Mouse (Mus musculus) erythroblast, embryonic 14.5 days (primary cell): Measurements from ENCODE around the gene Map3k12.

ENCODE experiments used
- GATA1 ChIP-seq: IDR thresholded peaks from 2 replicates; pipeline ENCODE4 v1.6.1; 2012; ENCODE audit warnings: low read length, inconsistent platforms, mixed read lengths
- TAL1 ChIP-seq: IDR thresholded peaks from 3 replicates; pipeline ENCODE4 v1.6.1; 2012; ENCODE audit warnings: low read length, inconsistent platforms, mixed read lengths

DNA sequence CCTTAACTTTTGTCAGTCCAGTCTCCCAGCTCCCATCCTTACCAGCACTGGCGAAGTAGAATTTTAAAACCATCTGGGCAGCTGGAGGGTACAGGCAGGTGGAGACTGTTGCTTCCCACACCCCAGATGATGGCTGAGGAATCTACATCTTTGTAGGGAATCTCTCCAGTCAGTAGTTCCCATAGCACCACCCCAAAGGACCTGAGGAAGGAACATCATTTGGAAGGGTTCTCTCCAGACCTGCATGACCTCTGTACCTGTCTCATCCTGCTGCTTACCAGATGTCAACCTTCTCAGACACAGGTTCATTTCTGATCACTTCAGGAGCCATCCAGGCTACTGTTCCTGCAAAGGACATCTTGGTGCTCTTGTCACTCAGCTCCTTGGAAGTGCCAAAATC is 13.4 kb downstream of the Map3k12 start, which contains the start of gene Gm10337:
- no peak for TF ChIP-seq GATA1
- TF ChIP-seq TAL1, result no peak
